Mouse (Mus musculus): Measurements from ENCODE around the gene Rhbdf1. TPM values are rescaled to one million over a fixed set of nuclear protein-coding genes. Genes with fewer than 3 reads are reported as not detected.
"Not testable (repeated sequence)": the region's sequence is repeated elsewhere in the genome, so short reads cannot be mapped to it uniquely, and the experiment has no call there.

The Rhbdf1 gene
- polyA plus RNA-seq, 1 experiment from 2014 or later: 14.1 TPM

- WGBS: 90% methylated on average over 10 of the region's 10 CpGs
- Histone ChIP-seq H3K4me3 (ENCODE audit: low read depth, low read length) (no peak overlapping the region), H3K9ac (ENCODE audit: low read length) (no peak overlapping the region), H3K4me2 (no peak overlapping the region), H3K27me3 (ENCODE audit: control insufficient read depth, insufficient read depth, low read length) (peaks cover 18% of the 10 kb centered on the region), H3K4me1 (ENCODE audit: control insufficient read depth, insufficient read depth, low read length) (peaks cover 22% of the 10 kb centered on the region), H3K27ac (ENCODE audit: low read depth, low read length) (no peak overlapping the region), H3K36me3 (ENCODE audit: control insufficient read depth, insufficient read depth, low read length) (no peaks in the 10 kb centered on the region), H3K9me3 (ENCODE audit: control insufficient read depth, low read length) (no peaks in the 10 kb centered on the region)
- ATAC-seq (ENCODE audit: low FRiP score) (no peak), DNase-seq (ENCODE audit: low spot score, missing footprints) (peak; percentile 19)
These were observed 2.8 kb downstream of the Rhbdf1 start for GRCm38 (mm10) chr11:32219287-32219686.

GRCm38 (mm10) chr11:32218501-32219050 lies 3.5 kb downstream of the Rhbdf1 start:
- Histone ChIP-seq H3K4me1 (ENCODE audit: control insufficient read depth, insufficient read depth, low read length) (peaks cover 22% of the 10 kb centered on the region), H3K4me3 (ENCODE audit: low read depth, low read length) (no peak overlapping the region), H3K9ac (ENCODE audit: low read length) (peak overlapping the region; percentile 20; the same call in 1 of the 2 replicates), H3K27ac (ENCODE audit: low read depth, low read length) (no peak overlapping the region), H3K36me3 (ENCODE audit: control insufficient read depth, insufficient read depth, low read length) (no peaks in the 10 kb centered on the region), H3K4me2 (no peak overlapping the region), H3K9me3 (ENCODE audit: control insufficient read depth, low read length) (no peaks in the 10 kb centered on the region), H3K27me3 (ENCODE audit: control insufficient read depth, insufficient read depth, low read length) (peaks cover 17% of the 10 kb centered on the region)
- 56% methylated on average over 6 of the region's 6 CpGs for WGBS
- peak; percentile 82 for DNase-seq (ENCODE audit: low spot score, missing footprints)
- ATAC-seq (ENCODE audit: low FRiP score): no peak

- H3K9ac ChIP-seq (ENCODE audit: low read length): no peak overlapping the region
- H3K27ac ChIP-seq (ENCODE audit: low read depth, low read length): no peak overlapping the region
These were observed 5.2 kb downstream of the Rhbdf1 start for GRCm38 (mm10) chr11:32216851-32217250.

GRCm38 (mm10) chr11:32215372-32216162 lies 6.5 kb downstream of the Rhbdf1 start:
- no peak overlapping the region for H3K9ac ChIP-seq (ENCODE audit: low read length)
- H3K4me3 ChIP-seq (ENCODE audit: low read depth, low read length): no peak overlapping the region
- peaks cover 3% of the 10 kb centered on the region; the same call in 1 of the 2 replicates for H3K4me1 ChIP-seq (ENCODE audit: control insufficient read depth, insufficient read depth, low read length)
- no peaks in the 10 kb centered on the region for H3K9me3 ChIP-seq (ENCODE audit: control insufficient read depth, low read length)
- 95% methylated on average over 18 of the region's 18 CpGs for WGBS
- DNase-seq (ENCODE audit: low spot score, missing footprints) (peak; percentile 26), ATAC-seq (ENCODE audit: low FRiP score) (no peak)
- no peaks in the 10 kb centered on the region for H3K27me3 ChIP-seq (ENCODE audit: control insufficient read depth, insufficient read depth, low read length)
- H3K27ac ChIP-seq (ENCODE audit: low read depth, low read length): no peak overlapping the region
- no peak overlapping the region for H3K4me2 ChIP-seq
- H3K36me3 ChIP-seq (ENCODE audit: control insufficient read depth, insufficient read depth, low read length): no peaks in the 10 kb centered on the region

More at GRCm38 (mm10) chr11:32216851-32217250, 5.2 kb downstream of the Rhbdf1 start:
- H3K4me2 ChIP-seq: no peak overlapping the region
- H3K27me3 ChIP-seq (ENCODE audit: control insufficient read depth, insufficient read depth, low read length): peaks cover 3% of the 10 kb centered on the region; the same call in 1 of the 2 replicates
- ATAC-seq (ENCODE audit: low FRiP score): peak; percentile 30; the same call in 1 of the 2 replicates
- DNase-seq (ENCODE audit: low spot score, missing footprints): peak; percentile 96
- WGBS: 23% methylated on average over 8 of the region's 8 CpGs
- H3K36me3 ChIP-seq (ENCODE audit: control insufficient read depth, insufficient read depth, low read length): no peaks in the 10 kb centered on the region
- H3K4me1 ChIP-seq (ENCODE audit: control insufficient read depth, insufficient read depth, low read length): peaks cover 13% of the 10 kb centered on the region
- no peak overlapping the region for H3K4me3 ChIP-seq (ENCODE audit: low read depth, low read length)
- no peaks in the 10 kb centered on the region for H3K9me3 ChIP-seq (ENCODE audit: control insufficient read depth, low read length)

GRCm38 (mm10) chr11:32210623-32211022 lies 11.5 kb downstream of the Rhbdf1 start:
- Histone ChIP-seq H3K4me1 (ENCODE audit: control insufficient read depth, insufficient read depth, low read length) (peaks cover 5% of the 10 kb centered on the region), H3K4me3 (ENCODE audit: low read depth, low read length) (no peak overlapping the region), H3K9me3 (ENCODE audit: control insufficient read depth, low read length) (no peaks in the 10 kb centered on the region), H3K27me3 (ENCODE audit: control insufficient read depth, insufficient read depth, low read length) (no peaks in the 10 kb centered on the region), H3K9ac (ENCODE audit: low read length) (no peak overlapping the region), H3K36me3 (ENCODE audit: control insufficient read depth, insufficient read depth, low read length) (peaks cover 6% of the 10 kb centered on the region; the same call in 1 of the 2 replicates), H3K27ac (ENCODE audit: low read depth, low read length) (no peak overlapping the region), H3K4me2 (no peak overlapping the region)
- WGBS: 89% methylated on average over 9 of the region's 9 CpGs
- no peak for ATAC-seq (ENCODE audit: low FRiP score)
- DNase-seq (ENCODE audit: low spot score, missing footprints): peak; percentile 33

- H3K4me1 ChIP-seq (ENCODE audit: control insufficient read depth, insufficient read depth, low read length): peaks cover 6% of the 10 kb centered on the region
- no peak within 1 kb of the TSS for H3K27ac ChIP-seq (ENCODE audit: low read depth, low read length)
- H3K36me3 ChIP-seq (ENCODE audit: control insufficient read depth, insufficient read depth, low read length): peaks cover 6% of the 10 kb centered on the region; the same call in 1 of the 2 replicates
- H3K27me3 ChIP-seq (ENCODE audit: control insufficient read depth, insufficient read depth, low read length): no peaks in the 10 kb centered on the region
- peak within 1 kb of the TSS; percentile 82 for H3K9ac ChIP-seq (ENCODE audit: low read length)
- peak within 1 kb of the TSS; percentile 79 for H3K4me2 ChIP-seq
- ATAC-seq (ENCODE audit: low FRiP score) (peak; percentile 100), DNase-seq (ENCODE audit: low spot score, missing footprints) (peak; percentile 99)
- no peaks in the 10 kb centered on the region for H3K9me3 ChIP-seq (ENCODE audit: control insufficient read depth, low read length)
- WGBS: under 1% methylated on average over 52 of the region's 52 CpGs
- peak within 1 kb of the TSS; percentile 69 for H3K4me3 ChIP-seq (ENCODE audit: low read depth, low read length)
These were observed 16.8 kb downstream of the Rhbdf1 start, which contains the start of gene Snrnp25 for GRCm38 (mm10) chr11:32205058-32205873. TSS of gene Snrnp25 (plus strand) at chr11:32205415.

- Histone ChIP-seq H3K9me3 (ENCODE audit: control insufficient read depth, low read length) (no peaks in the 10 kb centered on the region), H3K27me3 (ENCODE audit: control insufficient read depth, insufficient read depth, low read length) (no peaks in the 10 kb centered on the region), H3K4me2 (no peak overlapping the region), H3K4me1 (ENCODE audit: control insufficient read depth, insufficient read depth, low read length) (peaks cover 6% of the 10 kb centered on the region), H3K9ac (ENCODE audit: low read length) (no peak overlapping the region), H3K4me3 (ENCODE audit: low read depth, low read length) (no peak overlapping the region), H3K27ac (ENCODE audit: low read depth, low read length) (no peak overlapping the region), H3K36me3 (ENCODE audit: control insufficient read depth, insufficient read depth, low read length) (no peaks in the 10 kb centered on the region)
- 82% methylated on average over 11 of the region's 11 CpGs for WGBS
- ATAC-seq (ENCODE audit: low FRiP score) (no peak), DNase-seq (ENCODE audit: low spot score, missing footprints) (peak; percentile 53)
These were observed 20.0 kb downstream of the Rhbdf1 start for GRCm38 (mm10) chr11:32201922-32202685.

- not testable (repeated sequence) for H3K9me3 ChIP-seq (ENCODE audit: control insufficient read depth, low read length); H3K9ac ChIP-seq (ENCODE audit: low read length); H3K27me3 ChIP-seq (ENCODE audit: control insufficient read depth, insufficient read depth, low read length); ATAC-seq (ENCODE audit: low FRiP score); H3K36me3 ChIP-seq (ENCODE audit: control insufficient read depth, insufficient read depth, low read length); H3K4me1 ChIP-seq (ENCODE audit: control insufficient read depth, insufficient read depth, low read length); H3K27ac ChIP-seq (ENCODE audit: low read depth, low read length); H3K4me3 ChIP-seq (ENCODE audit: low read depth, low read length); H3K4me2 ChIP-seq
- 76% methylated on average over 1 of the region's 1 CpGs for WGBS
- DNase-seq (ENCODE audit: low spot score, missing footprints): peak; percentile 76
These were observed 21.1 kb downstream of the Rhbdf1 start for GRCm38 (mm10) chr11:32200992-32201391.

All from midbrain, embryonic 11.5 days (tissue).